Mouse (Mus musculus) neural tube, embryonic 10.5 days (tissue): ENCODE results near the gene Map3k4.

Experiments
- DNase-seq: peaks from one replicate; pipeline ENCODE4 v3.0.0-alpha.2; 2017; ENCODE audit warnings: low spot score; ENCODE audit errors: extremely low spot score

Gene Map3k4

GRCm38 (mm10) chr17:12318663-12319201 is at the start of gene Map3k4:
Gene Map3k4 (minus strand): TSS chr17:12318796.
- peak; percentile 93 for DNase-seq

- peak; percentile 51 for DNase-seq
These were observed 48.9 kb upstream of the Map3k4 start for GRCm38 (mm10) chr17:12367373-12367930.

- DNase-seq, result no peak
These were observed 45.8 kb upstream of the Map3k4 start for GRCm38 (mm10) chr17:12364426-12364735.

- no peak for DNase-seq
These were observed 45.2 kb upstream of the Map3k4 start for GRCm38 (mm10) chr17:12363601-12364425.

- no peak for DNase-seq
These were observed 41.3 kb upstream of the Map3k4 start for GRCm38 (mm10) chr17:12359876-12360275.

GRCm38 (mm10) chr17:12352781-12353180 is 34.2 kb upstream of the Map3k4 start:
- DNase-seq, result no peak

GRCm38 (mm10) chr17:12351564-12351963 is 33.0 kb upstream of the Map3k4 start:
- DNase-seq, result no peak

GRCm38 (mm10) chr17:12347462-12347861 is 28.9 kb upstream of the Map3k4 start:
- DNase-seq, result no peak

- no peak for DNase-seq
These were observed 25.2 kb upstream of the Map3k4 start for GRCm38 (mm10) chr17:12343702-12344376.

GRCm38 (mm10) chr17:12337156-12337555 is 18.6 kb upstream of the Map3k4 start:
- no peak for DNase-seq

- DNase-seq, result no peak
These were observed 17.7 kb upstream of the Map3k4 start for GRCm38 (mm10) chr17:12336073-12336868.

- no peak for DNase-seq
These were observed 16.5 kb upstream of the Map3k4 start for GRCm38 (mm10) chr17:12335115-12335514.

- DNase-seq, result no peak
These were observed 9.4 kb upstream of the Map3k4 start for GRCm38 (mm10) chr17:12327847-12328518.

- no peak for DNase-seq
These were observed 1.2 kb upstream of the Map3k4 start for GRCm38 (mm10) chr17:12319786-12320185.

- no peak for DNase-seq
These were observed 493 bp downstream of the Map3k4 start for GRCm38 (mm10) chr17:12317954-12318651.

- no peak for DNase-seq
These were observed 1.0 kb downstream of the Map3k4 start for GRCm38 (mm10) chr17:12317607-12317953.

GRCm38 (mm10) chr17:12316251-12316650 is 2.3 kb downstream of the Map3k4 start:
- DNase-seq, result no peak

- no peak for DNase-seq
These were observed 6.3 kb downstream of the Map3k4 start for GRCm38 (mm10) chr17:12312248-12312647.

- DNase-seq, result no peak
These were observed 9.1 kb downstream of the Map3k4 start for GRCm38 (mm10) chr17:12309493-12309892.

GRCm38 (mm10) chr17:12309059-12309458 is 9.5 kb downstream of the Map3k4 start:
- no peak for DNase-seq
